Mouse (Mus musculus): ENCODE data around the gene Swsap1. TPM values are rescaled to one million over a fixed set of nuclear protein-coding genes. Genes with fewer than 3 reads are reported as not detected.

Gene Swsap1
- polyA plus RNA-seq, 1 experiment from 2014 or later: 2.6 TPM

DNA sequence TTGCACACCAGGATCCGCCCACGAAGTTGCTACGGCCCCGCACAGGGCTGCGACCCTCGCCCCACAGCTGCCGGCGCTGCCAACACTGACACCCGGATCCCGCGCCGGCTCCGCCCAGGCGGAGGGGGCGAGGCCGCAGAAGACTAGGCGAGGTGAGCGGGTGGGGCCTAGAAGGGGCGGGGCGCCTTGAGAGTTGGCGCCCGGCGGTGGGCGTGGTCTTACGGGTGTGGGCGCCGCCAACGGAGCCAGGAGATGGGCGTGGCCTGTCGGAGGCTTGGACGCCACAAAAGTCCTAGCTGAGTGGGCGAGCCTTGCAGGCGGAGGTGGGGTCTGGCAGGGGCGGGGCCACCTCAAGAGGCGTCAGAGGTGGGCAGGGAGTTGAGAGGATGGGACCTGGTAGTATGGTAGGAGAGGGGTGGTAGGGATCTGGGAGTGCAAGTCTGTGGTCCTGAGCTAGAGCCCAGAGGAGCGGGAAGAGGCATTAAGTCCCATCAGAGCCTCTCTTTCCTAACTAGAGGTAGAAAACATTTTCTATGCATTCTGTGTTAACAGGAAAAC lies 37.4 kb upstream of the Swsap1 start, which contains the start of gene Rab3d:
Rab3d (minus strand) TSS at position 158 of the 558 bp plus-strand sequence.
- H3K36me3 ChIP-seq (replicated peaks; ENCODE audit: insufficient read depth, low read length): peaks cover 9% of the 10 kb centered on the region
- no peak for TF ChIP-seq EP300 (IDR thresholded peaks at IDR 0.05; ENCODE audit: low read depth)
- no peak for TF ChIP-seq CTCF (IDR thresholded peaks at IDR 0.05; ENCODE audit: low read depth)
- H3K27me3 ChIP-seq (ENCODE audit: insufficient read depth, low read length): no peaks in the 10 kb centered on the region
- peak within 1 kb of the TSS; percentile 74 for H3K9ac ChIP-seq (replicated peaks)
- peak within 1 kb of the TSS; percentile 76 for H3K27ac ChIP-seq (ENCODE audit: low read depth)
- H3K9me3 ChIP-seq (ENCODE audit: low read length): no peaks in the 10 kb centered on the region
- DNase-seq (peak; percentile 99), ATAC-seq (peak; percentile 95)
- H3K4me2 ChIP-seq (ENCODE audit: low read depth, low read length): peak within 1 kb of the TSS; percentile 96
- H3K4me1 ChIP-seq (ENCODE audit: insufficient read depth): peaks cover 27% of the 10 kb centered on the region
- peak within 1 kb of the TSS; percentile 79 for H3K4me3 ChIP-seq (ENCODE audit: low read depth, low read length)
- under 1% methylated on average over 34 of the region's 36 CpGs for WGBS (ENCODE audit: insufficient replicate concordance)

DNA sequence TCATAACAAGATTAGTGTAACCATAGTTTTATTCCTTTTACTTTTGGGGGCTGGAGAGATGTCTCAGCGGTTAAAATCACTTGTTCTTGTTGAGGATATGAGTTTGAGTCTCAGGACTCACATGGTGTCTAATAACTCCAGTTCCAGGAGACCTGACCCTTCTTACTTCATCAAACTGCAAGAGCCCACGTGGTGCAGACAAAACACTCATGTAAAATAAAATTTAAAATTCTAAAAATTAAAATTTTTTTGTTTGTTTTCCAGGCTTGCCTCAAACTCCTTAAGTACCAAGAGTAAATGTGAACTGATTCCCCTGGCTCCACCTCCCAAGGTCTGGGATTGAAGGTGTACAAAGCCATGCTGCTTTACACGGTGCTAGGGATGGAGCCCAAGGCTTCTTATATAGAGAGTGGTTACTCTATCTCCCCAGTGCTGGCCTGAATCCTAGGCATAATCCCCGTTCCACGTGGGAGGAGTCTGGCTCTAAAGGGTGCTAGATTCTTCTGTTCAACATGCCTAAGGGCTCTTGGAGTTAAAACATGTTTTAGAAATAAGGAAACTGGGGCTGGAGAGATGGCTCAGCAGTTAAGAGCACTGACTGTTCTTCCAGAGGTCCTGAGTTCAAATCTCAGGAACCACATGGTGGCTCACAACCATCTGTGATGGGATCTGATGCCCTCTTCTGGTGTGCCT lies 36.7 kb upstream of the Swsap1 start:
- Histone ChIP-seq H3K9me3 (ENCODE audit: low read length) (no peaks in the 10 kb centered on the region), H3K4me2 (ENCODE audit: low read depth, low read length) (peak overlapping the region; percentile 96), H3K4me1 (ENCODE audit: insufficient read depth) (peaks cover 34% of the 10 kb centered on the region), H3K9ac (replicated peaks) (peak overlapping the region; percentile 28; the same call in 1 of the 2 replicates), H3K4me3 (ENCODE audit: low read depth, low read length) (peak overlapping the region; percentile 79), H3K27ac (ENCODE audit: low read depth) (no peak overlapping the region), H3K36me3 (replicated peaks; ENCODE audit: insufficient read depth, low read length) (peaks cover 9% of the 10 kb centered on the region), H3K27me3 (ENCODE audit: insufficient read depth, low read length) (no peaks in the 10 kb centered on the region)
- DNase-seq: no peak
- 26% methylated on average over 5 of the region's 5 CpGs for WGBS (ENCODE audit: insufficient replicate concordance)
- TF ChIP-seq EP300 (IDR thresholded peaks at IDR 0.05; ENCODE audit: low read depth): no peak
- TF ChIP-seq CTCF (IDR thresholded peaks at IDR 0.05; ENCODE audit: low read depth): no peak
- ATAC-seq: no peak

GRCm38 (mm10) chr9:21923036-21923435 lies 32.5 kb upstream of the Swsap1 start:
- ATAC-seq: no peak
- Histone ChIP-seq H3K9me3 (ENCODE audit: low read length) (no peaks in the 10 kb centered on the region), H3K27ac (ENCODE audit: low read depth) (peak overlapping the region; percentile 92), H3K4me2 (ENCODE audit: low read depth, low read length) (no peak overlapping the region), H3K9ac (replicated peaks) (no peak overlapping the region), H3K4me1 (ENCODE audit: insufficient read depth) (peaks cover 42% of the 10 kb centered on the region), H3K36me3 (replicated peaks; ENCODE audit: insufficient read depth, low read length) (no peaks in the 10 kb centered on the region), H3K27me3 (ENCODE audit: insufficient read depth, low read length) (no peaks in the 10 kb centered on the region), H3K4me3 (ENCODE audit: low read depth, low read length) (no peak overlapping the region)
- TF ChIP-seq CTCF (IDR thresholded peaks at IDR 0.05; ENCODE audit: low read depth) (no peak), EP300 (IDR thresholded peaks at IDR 0.05; ENCODE audit: low read depth) (no peak)
- no peak for DNase-seq
- WGBS (ENCODE audit: insufficient replicate concordance): 71% methylated on average over 4 of the region's 4 CpGs

DNA sequence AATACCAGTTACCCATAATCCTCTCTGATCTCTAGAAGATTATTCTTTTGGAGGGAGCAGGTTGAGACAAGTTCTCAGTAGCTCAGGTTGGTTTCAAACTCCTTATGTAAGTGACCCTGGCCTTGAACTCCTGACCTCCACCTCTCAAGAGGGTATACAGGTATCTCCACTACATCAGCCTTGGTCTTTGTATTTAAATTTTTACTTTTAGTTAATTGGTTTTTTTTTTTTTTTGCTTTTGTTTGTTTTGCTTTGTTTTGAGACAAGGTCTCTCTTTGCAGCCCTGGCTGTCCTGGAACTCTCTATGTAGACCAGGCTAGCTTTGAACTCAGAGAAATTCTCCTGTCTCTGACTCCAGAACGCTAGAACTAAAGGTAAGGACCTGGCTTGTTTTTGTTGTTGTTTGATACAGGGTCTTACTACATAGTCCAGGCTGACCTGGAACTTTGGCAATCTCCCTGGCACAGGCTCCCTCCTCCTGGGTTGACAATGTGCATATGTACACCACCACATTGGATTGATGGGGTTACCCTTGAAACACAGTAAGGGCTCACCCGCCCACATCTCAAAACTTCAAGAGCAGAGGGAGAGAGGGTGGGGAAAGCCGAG lies 32.0 kb upstream of the Swsap1 start:
- Histone ChIP-seq H3K4me1 (ENCODE audit: insufficient read depth) (peaks cover 36% of the 10 kb centered on the region), H3K27ac (ENCODE audit: low read depth) (peak overlapping the region; percentile 92), H3K4me3 (ENCODE audit: low read depth, low read length) (no peak overlapping the region), H3K27me3 (ENCODE audit: insufficient read depth, low read length) (no peaks in the 10 kb centered on the region), H3K9ac (replicated peaks) (peak overlapping the region; percentile 27), H3K9me3 (ENCODE audit: low read length) (no peaks in the 10 kb centered on the region), H3K4me2 (ENCODE audit: low read depth, low read length) (peak overlapping the region; percentile 43), H3K36me3 (replicated peaks; ENCODE audit: insufficient read depth, low read length) (no peaks in the 10 kb centered on the region)
- ATAC-seq (no peak), DNase-seq (no peak)
- WGBS (ENCODE audit: insufficient replicate concordance): 14% methylated on average over 3 of the region's 3 CpGs
- TF ChIP-seq EP300 (IDR thresholded peaks at IDR 0.05; ENCODE audit: low read depth) (no peak), CTCF (IDR thresholded peaks at IDR 0.05; ENCODE audit: low read depth) (no peak)

DNA sequence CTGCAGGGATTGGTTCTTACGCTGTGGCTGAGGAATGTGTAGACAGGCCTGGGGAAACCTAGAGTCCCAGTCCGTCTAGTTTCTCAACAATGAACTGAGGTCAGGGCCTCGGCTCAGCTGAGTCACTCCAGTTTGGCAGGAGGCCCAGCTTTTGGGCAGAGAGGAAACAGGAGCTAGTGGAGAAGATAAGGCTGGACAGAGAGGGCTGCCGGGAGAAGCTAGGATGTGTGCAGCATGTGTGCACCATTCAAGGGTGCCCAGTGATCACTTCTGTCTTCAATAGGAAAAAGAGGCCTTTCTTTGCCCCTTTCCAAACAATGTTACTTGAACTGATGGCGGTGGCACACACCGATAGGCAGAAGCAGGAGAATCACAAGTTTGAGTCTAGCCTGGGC lies 31.5 kb upstream of the Swsap1 start:
- DNase-seq: peak; percentile 92
- Histone ChIP-seq H3K27ac (ENCODE audit: low read depth) (peak overlapping the region; percentile 92), H3K9ac (replicated peaks) (peak overlapping the region; percentile 27), H3K4me2 (ENCODE audit: low read depth, low read length) (peak overlapping the region; percentile 43), H3K4me3 (ENCODE audit: low read depth, low read length) (no peak overlapping the region), H3K4me1 (ENCODE audit: insufficient read depth) (peaks cover 31% of the 10 kb centered on the region), H3K27me3 (ENCODE audit: insufficient read depth, low read length) (no peaks in the 10 kb centered on the region), H3K36me3 (replicated peaks; ENCODE audit: insufficient read depth, low read length) (no peaks in the 10 kb centered on the region), H3K9me3 (ENCODE audit: low read length) (no peaks in the 10 kb centered on the region)
- peak; percentile 93 for TF ChIP-seq EP300 (IDR thresholded peaks at IDR 0.05; ENCODE audit: low read depth)
- TF ChIP-seq CTCF (IDR thresholded peaks at IDR 0.05; ENCODE audit: low read depth): no peak
- peak; percentile 79 for ATAC-seq
- 32% methylated on average over 6 of the region's 6 CpGs for WGBS (ENCODE audit: insufficient replicate concordance)

DNA sequence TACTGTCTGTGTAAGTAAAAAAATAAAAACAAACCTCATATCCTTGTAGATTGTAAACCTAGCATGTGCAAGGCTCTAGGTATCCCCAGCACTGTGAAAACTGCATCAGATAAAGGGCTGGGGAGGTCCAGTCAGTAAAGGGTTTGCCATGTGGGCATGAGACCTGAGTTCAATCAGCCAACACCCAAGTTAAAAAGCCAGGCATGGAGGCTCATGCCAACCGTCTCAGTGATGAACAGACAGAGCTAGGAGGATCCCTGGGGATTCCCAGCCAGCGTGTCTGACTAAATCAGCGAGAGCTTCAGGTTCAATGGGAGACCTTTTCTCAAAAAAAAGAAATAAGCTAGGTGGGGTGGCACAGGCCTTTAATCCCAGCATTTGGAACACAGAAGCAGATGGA lies 30.5 kb upstream of the Swsap1 start:
- no peaks in the 10 kb centered on the region for H3K36me3 ChIP-seq (replicated peaks; ENCODE audit: insufficient read depth, low read length)
- ATAC-seq: no peak
- no peaks in the 10 kb centered on the region for H3K9me3 ChIP-seq (ENCODE audit: low read length)
- peaks cover 30% of the 10 kb centered on the region for H3K4me1 ChIP-seq (ENCODE audit: insufficient read depth)
- 85% methylated on average over 3 of the region's 3 CpGs for WGBS (ENCODE audit: insufficient replicate concordance)
- H3K27ac ChIP-seq (ENCODE audit: low read depth): peak overlapping the region; percentile 92
- H3K27me3 ChIP-seq (ENCODE audit: insufficient read depth, low read length): no peaks in the 10 kb centered on the region
- H3K4me3 ChIP-seq (ENCODE audit: low read depth, low read length): no peak overlapping the region
- no peak overlapping the region for H3K9ac ChIP-seq (replicated peaks)
- no peak for TF ChIP-seq EP300 (IDR thresholded peaks at IDR 0.05; ENCODE audit: low read depth)
- no peak for TF ChIP-seq CTCF (IDR thresholded peaks at IDR 0.05; ENCODE audit: low read depth)
- no peak overlapping the region for H3K4me2 ChIP-seq (ENCODE audit: low read depth, low read length)
- DNase-seq: no peak

Data from liver, postnatal 0 days (tissue).